Mouse (Mus musculus): ENCODE results near the gene Bnip1. TPM values are rescaled to one million over a fixed set of nuclear protein-coding genes. Genes with fewer than 3 reads are reported as not detected.

Gene Bnip1
- polyA plus RNA-seq (2014; fragmentation: Nextera tagmentation; extraction: Ambion mirVana) = 44.0 and 48.2 TPM in 2 replicates

GRCm38 (mm10) chr17:26780750-26781571 lies at the start of gene Bnip1:
TSS of gene Bnip1 (plus strand) at chr17:26781066.
- H3K36me3 ChIP-seq (ENCODE audit: control insufficient read depth, insufficient read depth, low read length) = peaks cover 21% of the 10 kb centered on the region
- DNase-seq (ENCODE audit: low spot score) (peak; percentile 90), ATAC-seq (peak; percentile 85)
- H3K9me3 ChIP-seq (replicated peaks; ENCODE audit: control insufficient read depth, low read length) = no peaks in the 10 kb centered on the region
- H3K27ac ChIP-seq (ENCODE audit: low read depth, low read length) = peak within 1 kb of the TSS; percentile 3; the same call in 1 of the 2 replicates
- H3K4me1 ChIP-seq (ENCODE audit: control insufficient read depth, insufficient read depth, low read length) = peaks cover 4% of the 10 kb centered on the region; the same call in 1 of the 2 replicates
- WGBS = under 1% methylated on average over 42 of the region's 42 CpGs
- peak within 1 kb of the TSS; percentile 89 for H3K4me2 ChIP-seq (ENCODE audit: low read length)
- peak within 1 kb of the TSS; percentile 80 for H3K4me3 ChIP-seq (ENCODE audit: low read depth, low read length)
- H3K9ac ChIP-seq (ENCODE audit: low read length) = peak within 1 kb of the TSS; percentile 89
- no peaks in the 10 kb centered on the region for H3K27me3 ChIP-seq (replicated peaks; ENCODE audit: control insufficient read depth, insufficient read depth, low read length)

GRCm38 (mm10) chr17:26742581-26742980 lies 38.3 kb upstream of the Bnip1 start:
- no peak for DNase-seq (ENCODE audit: low spot score)
- Histone ChIP-seq H3K27ac (ENCODE audit: low read depth, low read length) (no peak overlapping the region), H3K9me3 (replicated peaks; ENCODE audit: control insufficient read depth, low read length) (no peaks in the 10 kb centered on the region), H3K36me3 (ENCODE audit: control insufficient read depth, insufficient read depth, low read length) (peaks cover 9% of the 10 kb centered on the region; the same call in 1 of the 2 replicates), H3K27me3 (replicated peaks; ENCODE audit: control insufficient read depth, insufficient read depth, low read length) (no peaks in the 10 kb centered on the region), H3K4me2 (ENCODE audit: low read length) (no peak overlapping the region), H3K4me1 (ENCODE audit: control insufficient read depth, insufficient read depth, low read length) (no peaks in the 10 kb centered on the region), H3K9ac (ENCODE audit: low read length) (no peak overlapping the region), H3K4me3 (ENCODE audit: low read depth, low read length) (no peak overlapping the region)
- ATAC-seq = no peak
- 54% methylated on average over 4 of the region's 4 CpGs for WGBS

GRCm38 (mm10) chr17:26743294-26743693 lies 37.6 kb upstream of the Bnip1 start:
- Histone ChIP-seq H3K36me3 (ENCODE audit: control insufficient read depth, insufficient read depth, low read length) (peaks cover 9% of the 10 kb centered on the region; the same call in 1 of the 2 replicates), H3K27me3 (replicated peaks; ENCODE audit: control insufficient read depth, insufficient read depth, low read length) (no peaks in the 10 kb centered on the region), H3K9me3 (replicated peaks; ENCODE audit: control insufficient read depth, low read length) (no peaks in the 10 kb centered on the region), H3K4me1 (ENCODE audit: control insufficient read depth, insufficient read depth, low read length) (no peaks in the 10 kb centered on the region), H3K4me2 (ENCODE audit: low read length) (no peak overlapping the region), H3K4me3 (ENCODE audit: low read depth, low read length) (no peak overlapping the region), H3K27ac (ENCODE audit: low read depth, low read length) (no peak overlapping the region), H3K9ac (ENCODE audit: low read length) (no peak overlapping the region)
- DNase-seq (ENCODE audit: low spot score) (no peak), ATAC-seq (no peak)
- 85% methylated on average over 1 of the region's 1 CpGs for WGBS

GRCm38 (mm10) chr17:26749975-26750374 lies 30.9 kb upstream of the Bnip1 start:
- H3K9ac ChIP-seq (ENCODE audit: low read length) = no peak overlapping the region
- H3K27me3 ChIP-seq (replicated peaks; ENCODE audit: control insufficient read depth, insufficient read depth, low read length) = no peaks in the 10 kb centered on the region
- 92% methylated on average over 3 of the region's 3 CpGs for WGBS
- no peak for ATAC-seq
- no peaks in the 10 kb centered on the region for H3K9me3 ChIP-seq (replicated peaks; ENCODE audit: control insufficient read depth, low read length)
- no peaks in the 10 kb centered on the region for H3K4me1 ChIP-seq (ENCODE audit: control insufficient read depth, insufficient read depth, low read length)
- H3K27ac ChIP-seq (ENCODE audit: low read depth, low read length) = no peak overlapping the region
- no peak overlapping the region for H3K4me3 ChIP-seq (ENCODE audit: low read depth, low read length)
- no peak overlapping the region for H3K4me2 ChIP-seq (ENCODE audit: low read length)
- no peaks in the 10 kb centered on the region for H3K36me3 ChIP-seq (ENCODE audit: control insufficient read depth, insufficient read depth, low read length)
- DNase-seq (ENCODE audit: low spot score) = no peak

- no peak overlapping the region for H3K27ac ChIP-seq (ENCODE audit: low read depth, low read length)
- no peaks in the 10 kb centered on the region for H3K36me3 ChIP-seq (ENCODE audit: control insufficient read depth, insufficient read depth, low read length)
- no peaks in the 10 kb centered on the region for H3K9me3 ChIP-seq (replicated peaks; ENCODE audit: control insufficient read depth, low read length)
- H3K4me1 ChIP-seq (ENCODE audit: control insufficient read depth, insufficient read depth, low read length) = no peaks in the 10 kb centered on the region
- H3K4me3 ChIP-seq (ENCODE audit: low read depth, low read length) = no peak overlapping the region
- ATAC-seq (no peak), DNase-seq (ENCODE audit: low spot score) (no peak)
- H3K4me2 ChIP-seq (ENCODE audit: low read length) = no peak overlapping the region
- 69% methylated on average over 1 of the region's 1 CpGs for WGBS
- H3K27me3 ChIP-seq (replicated peaks; ENCODE audit: control insufficient read depth, insufficient read depth, low read length) = no peaks in the 10 kb centered on the region
- H3K9ac ChIP-seq (ENCODE audit: low read length) = no peak overlapping the region
Observed at GRCm38 (mm10) chr17:26752297-26752696, 28.6 kb upstream of the Bnip1 start.

GRCm38 (mm10) chr17:26753476-26753875 lies 27.4 kb upstream of the Bnip1 start:
- no peak overlapping the region for H3K4me3 ChIP-seq (ENCODE audit: low read depth, low read length)
- H3K27me3 ChIP-seq (replicated peaks; ENCODE audit: control insufficient read depth, insufficient read depth, low read length) = no peaks in the 10 kb centered on the region
- no peaks in the 10 kb centered on the region for H3K9me3 ChIP-seq (replicated peaks; ENCODE audit: control insufficient read depth, low read length)
- no peak for ATAC-seq
- H3K4me1 ChIP-seq (ENCODE audit: control insufficient read depth, insufficient read depth, low read length) = no peaks in the 10 kb centered on the region
- no peaks in the 10 kb centered on the region for H3K36me3 ChIP-seq (ENCODE audit: control insufficient read depth, insufficient read depth, low read length)
- H3K4me2 ChIP-seq (ENCODE audit: low read length) = no peak overlapping the region
- no peak overlapping the region for H3K27ac ChIP-seq (ENCODE audit: low read depth, low read length)
- no peak for DNase-seq (ENCODE audit: low spot score)
- WGBS = 95% methylated on average over 2 of the region's 2 CpGs
- no peak overlapping the region for H3K9ac ChIP-seq (ENCODE audit: low read length)

GRCm38 (mm10) chr17:26767100-26767753 lies 13.6 kb upstream of the Bnip1 start:
- H3K9ac ChIP-seq (ENCODE audit: low read length) = no peak overlapping the region
- H3K9me3 ChIP-seq (replicated peaks; ENCODE audit: control insufficient read depth, low read length) = no peaks in the 10 kb centered on the region
- H3K4me2 ChIP-seq (ENCODE audit: low read length) = no peak overlapping the region
- no peaks in the 10 kb centered on the region for H3K27me3 ChIP-seq (replicated peaks; ENCODE audit: control insufficient read depth, insufficient read depth, low read length)
- DNase-seq (ENCODE audit: low spot score) = no peak
- 91% methylated on average over 5 of the region's 5 CpGs for WGBS
- peaks cover 13% of the 10 kb centered on the region for H3K36me3 ChIP-seq (ENCODE audit: control insufficient read depth, insufficient read depth, low read length)
- H3K4me1 ChIP-seq (ENCODE audit: control insufficient read depth, insufficient read depth, low read length) = no peaks in the 10 kb centered on the region
- no peak overlapping the region for H3K27ac ChIP-seq (ENCODE audit: low read depth, low read length)
- H3K4me3 ChIP-seq (ENCODE audit: low read depth, low read length) = no peak overlapping the region
- ATAC-seq = no peak

- Histone ChIP-seq H3K4me2 (ENCODE audit: low read length) (no peak overlapping the region), H3K27ac (ENCODE audit: low read depth, low read length) (no peak overlapping the region), H3K4me1 (ENCODE audit: control insufficient read depth, insufficient read depth, low read length) (no peaks in the 10 kb centered on the region), H3K36me3 (ENCODE audit: control insufficient read depth, insufficient read depth, low read length) (peaks cover 11% of the 10 kb centered on the region), H3K9me3 (replicated peaks; ENCODE audit: control insufficient read depth, low read length) (no peaks in the 10 kb centered on the region), H3K27me3 (replicated peaks; ENCODE audit: control insufficient read depth, insufficient read depth, low read length) (no peaks in the 10 kb centered on the region), H3K4me3 (ENCODE audit: low read depth, low read length) (no peak overlapping the region), H3K9ac (ENCODE audit: low read length) (no peak overlapping the region)
- ATAC-seq = no peak
- WGBS = 66% methylated on average over 2 of the region's 2 CpGs
- DNase-seq (ENCODE audit: low spot score) = no peak
Observed at GRCm38 (mm10) chr17:26767754-26768124, 13.1 kb upstream of the Bnip1 start.

- Histone ChIP-seq H3K9me3 (replicated peaks; ENCODE audit: control insufficient read depth, low read length) (no peaks in the 10 kb centered on the region), H3K27me3 (replicated peaks; ENCODE audit: control insufficient read depth, insufficient read depth, low read length) (no peaks in the 10 kb centered on the region), H3K27ac (ENCODE audit: low read depth, low read length) (no peak overlapping the region), H3K4me2 (ENCODE audit: low read length) (no peak overlapping the region), H3K4me3 (ENCODE audit: low read depth, low read length) (no peak overlapping the region), H3K4me1 (ENCODE audit: control insufficient read depth, insufficient read depth, low read length) (no peaks in the 10 kb centered on the region), H3K36me3 (ENCODE audit: control insufficient read depth, insufficient read depth, low read length) (peaks cover 2% of the 10 kb centered on the region; the same call in 1 of the 2 replicates), H3K9ac (ENCODE audit: low read length) (no peak overlapping the region)
- DNase-seq (ENCODE audit: low spot score) (no peak), ATAC-seq (no peak)
- WGBS = 53% methylated on average over 10 of the region's 10 CpGs
Observed at GRCm38 (mm10) chr17:26776211-26776610, 4.7 kb upstream of the Bnip1 start.
